In the genomic region with DNA sequence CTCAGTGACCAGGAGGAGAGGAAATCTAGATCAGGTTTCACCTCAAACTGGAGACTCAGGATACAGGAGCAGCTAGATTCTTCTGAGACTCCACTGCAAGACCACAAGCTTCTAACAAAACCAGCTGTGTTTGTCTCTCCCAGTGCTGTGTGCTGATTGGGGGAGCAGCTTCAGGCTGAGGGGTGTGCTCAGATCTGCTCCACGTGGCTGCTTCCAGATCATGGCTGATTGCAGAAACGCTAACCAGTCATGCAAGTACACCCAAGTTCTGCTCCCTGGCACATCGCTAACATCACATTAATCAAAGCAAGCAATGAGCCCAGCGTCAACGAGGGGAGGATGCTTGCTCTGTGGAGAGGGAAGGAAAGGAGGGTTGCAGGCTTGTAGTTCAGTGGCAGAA, we compare ENCODE assay signal across 11 mouse cellular contexts.
DNase-seq lines count a peak whose midpoint lies in the region; ATAC-seq and TF ChIP-seq lines count a peak whose summit lies in the region.
"Had no signal": no experiment of that assay in that cellular context is flagged by ENCODE, and none has a peak within 500 bp of the region (broad histone marks: within the 10 kb centered on the region; RNA-seq: fewer than 3 reads in every experiment).

No protein-coding gene starts in this region.

- no peaks in the 10 kb centered on the region for H3K27me3 ChIP-seq in heart, embryonic 11.5 days (ENCODE audit: control insufficient read depth, insufficient read depth, low read length)
- no peaks in the 10 kb centered on the region for H3K27me3 ChIP-seq in lung, postnatal 0 days (replicated peaks; ENCODE audit: insufficient read depth, low read length)
- H3K27me3 ChIP-seq in embryonic facial prominence, embryonic 14.5 days (replicated peaks; ENCODE audit: control insufficient read depth, insufficient read depth, low read length) = no peaks in the 10 kb centered on the region
- H3K27me3 ChIP-seq in thymus, adult 2 months (ENCODE audit: control insufficient read depth, insufficient read depth, low read length) = no peaks in the 10 kb centered on the region

- no peak for DNase-seq in heart, adult 8-10 months (ENCODE audit: low spot score)
- no peak for DNase-seq in lung, postnatal 0 days (ENCODE audit: low spot score)
- no peak for DNase-seq in lung, postnatal 4 days
- DNase-seq in embryonic facial prominence, embryonic 14.5 days (ENCODE audit: low spot score) = peak; percentile 81
- peak; percentile 13 for DNase-seq in thymus, adult 2 months
- no peak for DNase-seq in c-Kit-positive CD71-positive TER-119-positive erythroid progenitor cells, embryonic 14.5 days (ENCODE audit: low spot score)
- DNase-seq in urinary bladder, postnatal 4 days (ENCODE audit: low spot score in 2 of 2) = no peak
- DNase-seq: gastrocnemius, postnatal 10 days had no signal

- no peak overlapping the region for H3K4me3 ChIP-seq in heart, embryonic 11.5 days (ENCODE audit: low read depth, low read length)
- H3K4me3 ChIP-seq in lung, postnatal 0 days (ENCODE audit: low read depth, low read length) = no peak overlapping the region
- H3K4me3 ChIP-seq in embryonic facial prominence, embryonic 14.5 days (ENCODE audit: low read depth, low read length) = no peak overlapping the region
- H3K4me3 ChIP-seq in thymus, adult 2 months (ENCODE audit: control insufficient read depth, insufficient read depth, low read length) = no peak overlapping the region
- H3K4me3 ChIP-seq: neural tube, embryonic 13.5 days had no signal

- TF ChIP-seq EP300 in lung, postnatal 0 days (IDR thresholded peaks at IDR 0.05) = no peak

- TF ChIP-seq CTCF in lung, postnatal 0 days (IDR thresholded peaks at IDR 0.05) = no peak
- TF ChIP-seq CTCF in thymus, adult 2 months (IDR thresholded peaks at IDR 0.05; ENCODE audit: borderline replicate concordance, control insufficient read depth, extremely low read depth, insufficient read depth, low read length, poor library complexity) = no peak

- no peak overlapping the region for H3K4me2 ChIP-seq in heart, embryonic 11.5 days
- H3K4me2 ChIP-seq in lung, postnatal 0 days (replicated peaks; ENCODE audit: low read depth, low read length) = no peak overlapping the region; the same call in 1 of the 2 replicates
- no peak overlapping the region for H3K4me2 ChIP-seq in embryonic facial prominence, embryonic 14.5 days (ENCODE audit: low read depth, low read length)
- H3K4me2 ChIP-seq: neural tube, embryonic 13.5 days had no signal

- ATAC-seq in heart, embryonic 11.5 days (replicated peaks; ENCODE audit: insufficient number of reproducible peaks, low FRiP score, low TSS enrichment) = no peak
- ATAC-seq in lung, postnatal 0 days = 0 out of 2 replicates have a peak, but pooled peaks have one; percentile 16
- ATAC-seq in embryonic facial prominence, embryonic 14.5 days (ENCODE audit: low read depth) = peak; percentile 77

- no peaks in the 10 kb centered on the region for H3K9me3 ChIP-seq in heart, embryonic 11.5 days (replicated peaks; ENCODE audit: control insufficient read depth, low read length)
- no peaks in the 10 kb centered on the region for H3K9me3 ChIP-seq in lung, postnatal 0 days (ENCODE audit: low read length)
- no peaks in the 10 kb centered on the region for H3K9me3 ChIP-seq in embryonic facial prominence, embryonic 14.5 days (ENCODE audit: control insufficient read depth, low read length)
- H3K9me3 ChIP-seq: neural tube, embryonic 13.5 days had no signal

- no peak for TF ChIP-seq POLR2A in thymus, adult 2 months (IDR thresholded peaks at IDR 0.05; ENCODE audit: control insufficient read depth, extremely low read depth, insufficient read depth, low read length, poor library complexity)

- no peaks in the 10 kb centered on the region for H3K36me3 ChIP-seq in heart, embryonic 11.5 days (ENCODE audit: control insufficient read depth, insufficient read depth, low read length)
- no peaks in the 10 kb centered on the region for H3K36me3 ChIP-seq in lung, postnatal 0 days (ENCODE audit: insufficient read depth, low read length)
- no peaks in the 10 kb centered on the region for H3K36me3 ChIP-seq in embryonic facial prominence, embryonic 14.5 days (ENCODE audit: control insufficient read depth, insufficient read depth, low read length)
- no peaks in the 10 kb centered on the region for H3K36me3 ChIP-seq in thymus, adult 2 months (ENCODE audit: control insufficient read depth, insufficient read depth, low read length)
- H3K36me3 ChIP-seq: neural tube, embryonic 13.5 days had no signal

- peaks cover 2% of the 10 kb centered on the region; the same call in 1 of the 2 replicates for H3K4me1 ChIP-seq in heart, embryonic 11.5 days (ENCODE audit: control insufficient read depth, insufficient read depth, low read length)
- H3K4me1 ChIP-seq in lung, postnatal 0 days (ENCODE audit: insufficient read depth, low read depth, low read length) = no peaks in the 10 kb centered on the region
- H3K4me1 ChIP-seq in embryonic facial prominence, embryonic 14.5 days (ENCODE audit: control insufficient read depth, insufficient read depth, low read length) = no peaks in the 10 kb centered on the region; the same call in 1 of the 2 replicates
- no peaks in the 10 kb centered on the region; the same call in 1 of the 2 replicates for H3K4me1 ChIP-seq in thymus, adult 2 months (replicated peaks; ENCODE audit: control insufficient read depth, insufficient read depth, low read length)

- H3K27ac ChIP-seq in heart, embryonic 11.5 days (ENCODE audit: low read depth, low read length) = peak overlapping the region; percentile 66; the same call in 1 of the 2 replicates
- no peak overlapping the region for H3K27ac ChIP-seq in lung, postnatal 0 days (ENCODE audit: low read length)
- H3K27ac ChIP-seq in embryonic facial prominence, embryonic 14.5 days (replicated peaks; ENCODE audit: low read depth, low read length) = peak overlapping the region; percentile 10; the same call in 1 of the 2 replicates
- H3K27ac ChIP-seq in thymus, adult 2 months (ENCODE audit: control insufficient read depth, insufficient read depth, low read length) = no peak overlapping the region
- H3K27ac ChIP-seq: liver, embryonic 14.5 days; neural tube, embryonic 13.5 days had no signal

- WGBS in heart, embryonic 11.5 days (ENCODE audit: insufficient replicate concordance) = 36% methylated on average over 5 of the region's 5 CpGs
- WGBS in lung, postnatal 0 days = 6% methylated on average over 5 of the region's 5 CpGs
- WGBS in embryonic facial prominence, embryonic 14.5 days = 14% methylated on average over 5 of the region's 5 CpGs
- WGBS in thymus, adult 2 months = 53% methylated on average over 5 of the region's 5 CpGs

- no peak overlapping the region for H3K9ac ChIP-seq in heart, embryonic 11.5 days (ENCODE audit: low read depth, low read length)
- H3K9ac ChIP-seq in lung, postnatal 0 days (replicated peaks; ENCODE audit: low read depth) = no peak overlapping the region
- no peak overlapping the region for H3K9ac ChIP-seq in embryonic facial prominence, embryonic 14.5 days (ENCODE audit: low read depth, low read length)
- H3K9ac ChIP-seq: liver, embryonic 14.5 days; neural tube, embryonic 13.5 days had no signal

Comparison
In these comparisons a context has a peak if more than half of its experiments do, and no peak if none do; other contexts are left out.
1. H3K27ac ChIP-seq: peak in heart, embryonic 11.5 days (single experiment) and embryonic facial prominence, embryonic 14.5 days (single experiment); none in lung, postnatal 0 days (single experiment) and thymus, adult 2 months (single experiment).
2. DNase-seq: peak in embryonic facial prominence, embryonic 14.5 days (single experiment) and thymus, adult 2 months (single experiment); none in heart, adult 8-10 months (single experiment), lung, postnatal 0 days (single experiment), lung, postnatal 4 days (0 of 2), c-Kit-positive CD71-positive TER-119-positive erythroid progenitor cells, embryonic 14.5 days (single experiment) and urinary bladder, postnatal 4 days (0 of 2).